Mouse (Mus musculus) midbrain, embryonic 11.5 days (tissue): Measurements from ENCODE around the gene Tbc1d14. TPM values are rescaled to one million over a fixed set of nuclear protein-coding genes. Genes with fewer than 3 reads are reported as not detected.

Source experiments
- ATAC-seq: fragments of 200-750 bp; cut with Nextera tagmentation; 2 replicates; pipeline ENCODE4 v1.8.0; 2017; ENCODE audit warnings: moderate TSS enrichment, moderate library complexity; ENCODE audit not compliant: low FRiP score
- DNase-seq: peaks from one replicate; pipeline ENCODE4 v3.0.0; 2015; ENCODE audit warnings: low spot score; ENCODE audit errors: missing footprints
- H3K27ac ChIP-seq: fragments of 300-500 bp; sonication (generic); 2 replicates; pipeline ENCODE4 v1.5.1; 2014; ENCODE audit warnings: low read depth, low read length
- H3K27me3 ChIP-seq: fragments of 300-500 bp; sonication (generic); 2 replicates; pipeline ENCODE4 v1.6.1; 2014; ENCODE audit warnings: mild to moderate bottlenecking, low read length, moderate library complexity, mixed read lengths; ENCODE audit not compliant: control insufficient read depth, insufficient read depth
- H3K36me3 ChIP-seq: fragments of 300-500 bp; sonication (generic); 2 replicates; pipeline ENCODE4 v1.6.1; 2014; ENCODE audit warnings: mild to moderate bottlenecking, low read length, moderate library complexity, mixed read lengths; ENCODE audit not compliant: control insufficient read depth, insufficient read depth
- H3K4me1 ChIP-seq: fragments of 300-500 bp; sonication (generic); 2 replicates; pipeline ENCODE4 v1.6.1; 2014; ENCODE audit warnings: low read length; ENCODE audit not compliant: control insufficient read depth, insufficient read depth
- H3K4me2 ChIP-seq: fragments of 300-500 bp; sonication (generic); 2 replicates; pipeline ENCODE4 v1.6.1; 2014; ENCODE audit warnings: mild to moderate bottlenecking, moderate library complexity
- H3K4me3 ChIP-seq: fragments of 300-500 bp; sonication (generic); 2 replicates; pipeline ENCODE4 v1.5.1; 2014; ENCODE audit warnings: low read depth, low read length
- H3K9ac ChIP-seq: fragments of 300-500 bp; sonication (generic); 2 replicates; pipeline ENCODE4 v1.6.1; 2014; ENCODE audit warnings: low read length
- H3K9me3 ChIP-seq: fragments of 300-500 bp; sonication (generic); 2 replicates; pipeline ENCODE4 v1.6.1; 2016; ENCODE audit warnings: low read length; ENCODE audit not compliant: control insufficient read depth
- WGBS: fragments of 180-500 bp; shearing (Covaris S2); extraction: QIAGEN DNeasy Blood & Tissue Kit; methylation state at CpG from one replicate; pipeline ENCODE4 v1.1.7; 2014; 5-methylcytosine and 5-hydroxymethylcytosine counted together
- polyA plus RNA-seq: library from polyadenylated mRNA; unstranded; fragments of >200 nt; fragmentation: Nextera tagmentation; extraction: Ambion mirVana; gene quantifications from 2 replicates; pipeline ENCODE4 v1.2.1, GENCODE M21; 2014

The Tbc1d14 gene
- polyA plus RNA-seq, 1 experiment from 2014 or later = 41.2 TPM

GRCm38 (mm10) chr5:36519751-36520150 is 73.3 kb downstream of the Tbc1d14 start:
- no peak for DNase-seq
- WGBS = 72% methylated on average over 3 of the region's 3 CpGs
- H3K36me3 ChIP-seq = peaks cover 7% of the 10 kb centered on the region; the same call in 1 of the 2 replicates

GRCm38 (mm10) chr5:36517596-36517995 is 75.5 kb downstream of the Tbc1d14 start:
- ATAC-seq = no peak
- H3K36me3 ChIP-seq = peaks cover 10% of the 10 kb centered on the region; the same call in 1 of the 2 replicates

More at GRCm38 (mm10) chr5:36519751-36520150, 73.3 kb downstream of the Tbc1d14 start:
- no peak for ATAC-seq
- Histone ChIP-seq H3K4me2 (no peak overlapping the region), H3K9ac (no peak overlapping the region), H3K9me3 (no peaks in the 10 kb centered on the region), H3K4me1 (no peaks in the 10 kb centered on the region), H3K27me3 (no peaks in the 10 kb centered on the region), H3K4me3 (no peak overlapping the region), H3K27ac (no peak overlapping the region)

DNA sequence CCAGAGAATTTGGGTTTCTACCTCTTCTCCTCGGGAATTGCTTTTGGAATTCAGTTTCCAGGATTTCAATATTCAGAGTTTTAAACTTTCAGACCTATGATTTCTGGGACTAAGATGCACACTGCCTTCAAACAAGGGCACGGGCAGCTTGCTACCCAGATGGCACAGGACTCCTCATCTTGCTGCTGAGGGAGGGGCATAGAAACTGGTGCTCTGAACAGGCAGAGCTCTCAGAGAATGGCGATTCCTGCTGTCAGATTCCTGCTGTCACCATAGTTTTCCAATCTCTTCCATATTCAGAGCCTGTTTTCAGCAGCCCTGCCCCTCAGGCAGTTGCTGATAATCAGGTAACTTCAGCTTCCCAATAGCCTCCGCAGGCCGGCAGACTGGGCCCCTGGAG is 77.5 kb downstream of the Tbc1d14 start:
- Histone ChIP-seq H3K4me1 (no peaks in the 10 kb centered on the region), H3K9ac (no peak overlapping the region), H3K4me2 (no peak overlapping the region), H3K36me3 (peaks cover 17% of the 10 kb centered on the region; the same call in 1 of the 2 replicates), H3K4me3 (no peak overlapping the region), H3K27ac (no peak overlapping the region), H3K27me3 (no peaks in the 10 kb centered on the region), H3K9me3 (no peaks in the 10 kb centered on the region)
- no peak for DNase-seq
- no peak for ATAC-seq
- WGBS = 83% methylated on average over 5 of the region's 5 CpGs

More at GRCm38 (mm10) chr5:36517596-36517995, 75.5 kb downstream of the Tbc1d14 start:
- H3K9ac ChIP-seq = no peak overlapping the region
- H3K27ac ChIP-seq = no peak overlapping the region
- no peak overlapping the region for H3K4me2 ChIP-seq
- H3K4me1 ChIP-seq = no peaks in the 10 kb centered on the region
- DNase-seq = no peak
- no peaks in the 10 kb centered on the region for H3K9me3 ChIP-seq
- H3K4me3 ChIP-seq = no peak overlapping the region
- 90% methylated on average over 3 of the region's 3 CpGs for WGBS
- H3K27me3 ChIP-seq = no peaks in the 10 kb centered on the region

- H3K4me2 ChIP-seq = no peak overlapping the region
- no peaks in the 10 kb centered on the region for H3K27me3 ChIP-seq
- ATAC-seq (no peak), DNase-seq (no peak)
- no peaks in the 10 kb centered on the region for H3K4me1 ChIP-seq
- 100% methylated on average over 1 of the region's 1 CpGs for whole genome bisulfite sequencing
- H3K4me3 ChIP-seq = no peak overlapping the region
- H3K9ac ChIP-seq = no peak overlapping the region
- no peak overlapping the region for H3K27ac ChIP-seq
- H3K9me3 ChIP-seq = no peaks in the 10 kb centered on the region
- peaks cover 13% of the 10 kb centered on the region; the same call in 1 of the 2 replicates for H3K36me3 ChIP-seq
Measured at GRCm38 (mm10) chr5:36515126-36515525, 78.0 kb downstream of the Tbc1d14 start.

GRCm38 (mm10) chr5:36510956-36511355 is 82.1 kb downstream of the Tbc1d14 start:
- no peak overlapping the region for H3K4me3 ChIP-seq
- H3K4me1 ChIP-seq = no peaks in the 10 kb centered on the region
- no peaks in the 10 kb centered on the region for H3K27me3 ChIP-seq
- WGBS = 97% methylated on average over 2 of the region's 2 CpGs
- no peak overlapping the region for H3K27ac ChIP-seq
- peaks cover 11% of the 10 kb centered on the region; the same call in 1 of the 2 replicates for H3K36me3 ChIP-seq
- no peak overlapping the region for H3K9ac ChIP-seq
- no peaks in the 10 kb centered on the region for H3K9me3 ChIP-seq
- no peak for DNase-seq
- no peak overlapping the region for H3K4me2 ChIP-seq
- no peak for ATAC-seq

DNA sequence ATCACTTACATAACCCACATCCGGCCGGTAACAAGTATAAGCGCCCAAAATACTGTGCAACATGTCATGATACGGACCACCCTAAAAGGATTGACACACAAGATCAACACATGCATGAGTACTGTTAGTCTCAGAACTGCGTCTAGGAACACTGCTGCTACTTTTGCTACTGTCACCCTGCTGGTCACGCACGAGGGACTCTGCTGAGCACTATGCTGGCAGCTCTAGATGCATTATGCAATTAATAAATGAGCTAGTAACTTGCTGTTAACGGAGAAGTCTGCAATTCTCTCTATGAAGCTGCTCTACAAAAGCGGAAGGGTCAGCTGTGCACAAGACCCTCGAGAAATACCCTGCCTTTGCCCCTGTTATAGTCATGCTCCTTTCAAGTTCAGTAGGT is 84.7 kb downstream of the Tbc1d14 start:
- Histone ChIP-seq H3K9me3 (no peaks in the 10 kb centered on the region), H3K4me3 (no peak overlapping the region), H3K4me2 (no peak overlapping the region), H3K9ac (no peak overlapping the region), H3K27me3 (no peaks in the 10 kb centered on the region), H3K36me3 (peaks cover 12% of the 10 kb centered on the region; the same call in 1 of the 2 replicates), H3K27ac (no peak overlapping the region), H3K4me1 (no peaks in the 10 kb centered on the region)
- DNase-seq (no peak), ATAC-seq (no peak)
- 93% methylated on average over 10 of the region's 10 CpGs for WGBS

GRCm38 (mm10) chr5:36505643-36506042 is 87.4 kb downstream of the Tbc1d14 start:
- H3K4me1 ChIP-seq = no peaks in the 10 kb centered on the region
- ATAC-seq = no peak
- no peak overlapping the region for H3K4me3 ChIP-seq
- H3K27me3 ChIP-seq = no peaks in the 10 kb centered on the region
- H3K4me2 ChIP-seq = no peak overlapping the region
- peaks cover 5% of the 10 kb centered on the region; the same call in 1 of the 2 replicates for H3K36me3 ChIP-seq
- H3K27ac ChIP-seq = no peak overlapping the region
- no peaks in the 10 kb centered on the region for H3K9me3 ChIP-seq
- no peak overlapping the region for H3K9ac ChIP-seq
- DNase-seq = no peak
- WGBS = 79% methylated on average over 5 of the region's 5 CpGs

DNA sequence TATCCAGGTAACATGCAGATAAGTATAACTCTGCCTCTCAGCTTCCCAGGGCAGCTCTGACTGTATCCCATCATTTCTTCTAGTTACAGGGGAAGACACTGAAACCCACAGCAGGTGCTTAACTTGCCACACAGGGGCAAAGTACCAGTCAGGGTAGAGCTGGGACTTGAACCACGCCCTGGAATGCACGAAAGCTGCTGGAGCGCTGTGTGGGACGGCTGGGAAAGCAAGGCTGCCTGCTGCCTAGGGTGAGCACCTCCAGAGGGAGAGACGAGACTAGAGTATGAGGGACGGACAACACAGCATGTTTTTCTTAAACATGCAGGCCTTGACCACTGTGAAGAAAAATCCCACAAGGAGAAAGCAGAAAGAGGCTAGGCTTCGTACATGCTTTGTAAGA is 87.8 kb downstream of the Tbc1d14 start:
- Histone ChIP-seq H3K9me3 (no peaks in the 10 kb centered on the region), H3K4me2 (no peak overlapping the region), H3K9ac (no peak overlapping the region), H3K4me3 (no peak overlapping the region), H3K27me3 (no peaks in the 10 kb centered on the region), H3K36me3 (peaks cover 5% of the 10 kb centered on the region; the same call in 1 of the 2 replicates), H3K27ac (no peak overlapping the region), H3K4me1 (no peaks in the 10 kb centered on the region)
- no peak for ATAC-seq
- DNase-seq = no peak
- 87% methylated on average over 7 of the region's 7 CpGs for WGBS

DNA sequence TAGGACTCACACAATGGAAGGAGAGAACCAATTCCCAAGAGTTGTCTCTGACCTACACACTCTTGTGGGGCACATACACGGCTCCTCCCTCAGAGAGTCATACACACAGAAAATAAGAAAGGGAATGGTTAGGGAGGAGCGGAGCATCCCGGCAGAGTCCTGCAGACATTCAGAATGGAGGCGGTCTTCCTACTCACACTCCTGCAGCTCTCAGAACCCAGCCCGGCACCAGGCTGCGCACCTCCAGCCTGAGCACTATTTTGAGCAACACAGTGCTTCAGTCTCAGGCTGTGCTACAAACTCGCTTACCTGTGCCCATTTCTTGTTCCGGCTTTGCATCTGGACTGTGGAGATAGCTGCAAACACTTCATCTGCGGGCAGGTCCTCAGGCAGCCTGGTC is 98.4 kb downstream of the Tbc1d14 start:
- Histone ChIP-seq H3K4me2 (no peak overlapping the region), H3K4me3 (no peak overlapping the region), H3K4me1 (no peaks in the 10 kb centered on the region), H3K9me3 (no peaks in the 10 kb centered on the region), H3K27me3 (no peaks in the 10 kb centered on the region), H3K36me3 (peaks cover 2% of the 10 kb centered on the region), H3K9ac (no peak overlapping the region), H3K27ac (no peak overlapping the region)
- ATAC-seq (no peak), DNase-seq (no peak)
- 99% methylated on average over 9 of the region's 9 CpGs for WGBS
